Mouse (Mus musculus) forebrain, embryonic 16.5 days (tissue): ENCODE measurements at regions not wholly inside any gene's neighbourhood (a gene's known extent, or its start where the extent isn't known, plus 50 kb on each side); places are given as distances from the start of the nearest gene placed in this dataset.

ENCODE experiments used
- ATAC-seq: fragments of 200-750 bp; cut with Nextera tagmentation; 2 replicates; pipeline ENCODE4 v1.8.0; 2017; ENCODE audit warnings: mild to moderate bottlenecking, moderate library complexity
- H3K27ac ChIP-seq: fragments of 300-500 bp; sonication (generic); 2 replicates; pipeline ENCODE4 v1.5.1; 2014; ENCODE audit warnings: low read length, control low read depth
- H3K27me3 ChIP-seq: fragments of 300-500 bp; sonication (generic); replicated peaks from 2 replicates; pipeline ENCODE4 v1.6.1; 2014; ENCODE audit warnings: low read length; ENCODE audit not compliant: control insufficient read depth, insufficient read depth
- H3K36me3 ChIP-seq: fragments of 300-500 bp; sonication (generic); 2 replicates; pipeline ENCODE4 v1.6.1; 2014; ENCODE audit not compliant: control insufficient read depth, insufficient read depth
- H3K4me1 ChIP-seq: fragments of 300-500 bp; sonication (generic); replicated peaks from 2 replicates; pipeline ENCODE4 v1.6.1; 2014; ENCODE audit warnings: low read length; ENCODE audit not compliant: control insufficient read depth, insufficient read depth
- H3K4me2 ChIP-seq: fragments of 300-500 bp; sonication (generic); 2 replicates; pipeline ENCODE4 v1.6.1; 2014; ENCODE audit warnings: mild to moderate bottlenecking, low read length, control low read depth
- H3K4me3 ChIP-seq: fragments of 300-500 bp; sonication (generic); replicated peaks from 2 replicates; pipeline ENCODE4 v1.5.1; 2014; ENCODE audit warnings: mild to moderate bottlenecking, low read length, control low read depth
- H3K9ac ChIP-seq: fragments of 300-500 bp; sonication (generic); replicated peaks from 2 replicates; pipeline ENCODE4 v1.6.1; 2014; ENCODE audit warnings: low read depth, low read length, control low read depth
- H3K9me3 ChIP-seq: fragments of 300-500 bp; sonication (generic); 2 replicates; pipeline ENCODE4 v1.6.1; 2016; ENCODE audit warnings: low read length; ENCODE audit not compliant: control insufficient read depth
- WGBS: fragments of 180-500 bp; shearing (Covaris S2); extraction: QIAGEN DNeasy Blood & Tissue Kit; methylation state at CpG from one replicate; pipeline ENCODE4 v1.1.7; 2014; 5-methylcytosine and 5-hydroxymethylcytosine counted together

- Histone ChIP-seq H3K36me3 (no peaks in the 10 kb centered on the region), H3K9me3 (no peaks in the 10 kb centered on the region), H3K27me3 (no peaks in the 10 kb centered on the region), H3K27ac (no peak overlapping the region), H3K4me2 (no peak overlapping the region), H3K9ac (no peak overlapping the region), H3K4me1 (no peaks in the 10 kb centered on the region), H3K4me3 (no peak overlapping the region)
- ATAC-seq = peak; percentile 79; the same call in 1 of the 2 replicates
- 53% methylated on average over 1 of the region's 1 CpGs for WGBS
These were observed 63.2 kb upstream of the Gm11487 start for GRCm38 (mm10) chr4:73467982-73468565.
